Mouse (Mus musculus) telencephalon, adult 2 months (tissue): ENCODE results near the gene 7530416G11Rik.

ENCODE experiments used
- DNase-seq: peaks from one replicate; pipeline ENCODE4 v3.0.0-alpha.2; 2011; ENCODE audit warnings: low read depth, low spot score

7530416G11Rik gene

DNA sequence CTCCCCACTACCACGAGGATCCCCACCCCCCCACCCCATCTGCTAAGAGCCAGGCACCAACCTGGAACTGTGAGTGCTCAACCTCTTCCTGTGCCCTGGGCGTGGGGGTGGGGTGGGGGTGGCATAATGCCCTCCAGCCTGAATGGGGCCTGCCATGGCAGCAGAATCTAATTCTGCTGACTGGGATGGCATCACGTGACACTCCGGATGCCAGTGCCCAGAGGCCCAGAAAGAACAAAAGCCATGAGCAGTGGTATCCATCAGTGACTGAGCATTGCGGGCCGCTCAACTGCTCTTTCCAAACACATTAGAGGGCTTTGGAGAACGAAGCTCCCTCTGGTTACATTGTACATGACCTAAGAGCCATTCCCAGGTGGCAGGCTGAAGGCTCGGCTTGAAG, at the start of gene 7530416G11Rik:
Gene 7530416G11Rik, minus strand, starts transcription at position 101 of the 400 bp plus-strand sequence.
- no peak for DNase-seq

DNA sequence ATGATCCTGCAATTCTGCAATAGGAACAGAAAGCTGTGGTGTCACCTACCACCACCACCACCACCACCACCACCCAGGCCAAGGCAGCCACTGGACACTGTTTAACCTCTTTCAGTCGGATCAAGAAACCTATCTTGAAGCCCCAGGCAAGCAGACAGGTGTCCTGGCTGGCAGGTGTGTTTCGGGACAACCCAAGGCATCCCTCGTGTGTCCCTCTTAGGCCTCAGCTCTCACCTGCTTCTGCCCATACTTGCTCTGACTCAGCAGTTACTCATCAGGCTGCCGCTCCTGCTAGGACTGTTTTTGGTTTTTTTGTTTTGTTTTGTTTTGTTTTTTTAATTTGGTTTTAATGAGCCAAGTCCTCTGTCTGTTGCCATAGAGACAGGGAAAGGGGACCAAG, 43.5 kb upstream of the 7530416G11Rik start:
- no peak for DNase-seq

DNA sequence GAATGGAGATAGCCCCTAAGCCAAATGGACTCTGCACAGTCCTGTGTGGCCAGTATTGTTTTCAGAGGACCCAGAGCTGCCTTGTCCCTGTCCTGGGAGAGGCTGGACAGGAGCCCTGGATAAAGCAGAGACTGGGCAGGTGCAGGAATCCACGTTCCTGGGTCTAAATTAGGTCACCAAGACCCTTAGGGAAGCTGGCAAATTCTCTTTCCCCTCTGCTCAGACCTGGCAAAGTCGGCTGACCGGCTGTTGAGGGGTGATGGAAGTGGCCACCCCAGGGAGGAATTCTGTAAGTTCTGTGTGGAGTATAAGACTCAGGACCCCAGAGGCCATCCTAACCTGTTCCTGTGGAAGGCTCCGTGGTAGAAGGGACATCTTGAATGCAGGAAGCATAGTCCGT, 42.3 kb upstream of the 7530416G11Rik start:
- DNase-seq: no peak

DNA sequence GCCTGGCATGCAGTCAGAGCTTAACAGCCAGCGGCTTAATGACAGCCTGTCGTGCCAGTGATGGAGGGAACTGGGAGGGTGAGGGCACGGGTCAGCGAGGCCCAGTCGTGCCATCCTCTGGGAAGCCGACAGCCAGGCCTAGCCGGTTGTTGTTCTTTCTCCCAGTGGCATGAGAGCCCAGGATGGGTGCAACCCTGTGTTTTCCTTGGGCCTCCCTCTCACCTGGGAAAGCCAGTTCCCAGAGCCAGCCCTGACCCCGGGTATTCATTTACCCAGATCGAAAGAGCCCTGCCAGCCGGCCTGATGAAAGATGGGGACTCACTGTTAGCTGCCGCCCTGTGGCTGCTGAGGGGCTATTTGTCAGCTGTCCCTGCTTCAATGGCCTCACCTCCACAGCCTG, 35.1 kb upstream of the 7530416G11Rik start:
- DNase-seq: no peak

DNA sequence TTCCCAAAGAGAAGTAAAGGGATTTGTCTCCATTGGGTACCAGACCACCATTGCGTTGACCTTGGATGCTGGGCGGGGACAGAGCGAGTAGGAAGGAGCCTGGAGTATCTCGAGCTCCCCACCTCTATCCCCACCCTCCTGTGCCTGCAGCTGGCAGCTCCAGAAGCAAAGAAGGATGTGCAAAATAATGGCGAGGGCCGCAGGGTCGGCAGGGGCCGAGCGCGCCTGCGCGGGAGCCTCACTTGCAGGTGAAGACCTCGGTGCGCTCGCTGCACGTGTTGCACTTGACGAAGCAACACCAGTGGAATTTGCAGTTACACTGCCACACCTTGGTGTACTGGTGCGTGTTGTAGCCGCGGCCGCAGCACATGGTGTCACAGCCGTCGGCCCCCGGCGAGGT, 34.1 kb upstream of the 7530416G11Rik start:
- DNase-seq: no peak

DNA sequence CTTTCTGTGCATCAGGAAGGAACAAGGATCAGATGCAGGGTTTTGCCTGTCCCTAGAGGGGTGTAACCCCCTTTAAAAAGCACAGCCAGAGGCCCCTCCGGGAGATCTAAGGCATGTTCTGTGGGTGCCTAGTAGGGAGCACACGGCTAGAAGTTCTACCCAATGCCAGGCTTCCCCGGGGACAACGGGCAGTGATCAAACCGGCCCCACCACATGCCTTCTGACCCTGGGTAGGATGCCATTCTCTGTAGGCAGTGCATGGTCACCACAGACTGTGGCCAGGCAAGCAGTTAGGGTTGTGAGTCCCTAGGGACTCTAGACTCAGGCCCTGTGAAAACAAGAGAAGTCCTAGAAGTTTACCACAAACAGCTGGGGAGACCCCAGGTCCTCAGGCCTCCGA, 31.6 kb upstream of the 7530416G11Rik start:
- DNase-seq: no peak

DNA sequence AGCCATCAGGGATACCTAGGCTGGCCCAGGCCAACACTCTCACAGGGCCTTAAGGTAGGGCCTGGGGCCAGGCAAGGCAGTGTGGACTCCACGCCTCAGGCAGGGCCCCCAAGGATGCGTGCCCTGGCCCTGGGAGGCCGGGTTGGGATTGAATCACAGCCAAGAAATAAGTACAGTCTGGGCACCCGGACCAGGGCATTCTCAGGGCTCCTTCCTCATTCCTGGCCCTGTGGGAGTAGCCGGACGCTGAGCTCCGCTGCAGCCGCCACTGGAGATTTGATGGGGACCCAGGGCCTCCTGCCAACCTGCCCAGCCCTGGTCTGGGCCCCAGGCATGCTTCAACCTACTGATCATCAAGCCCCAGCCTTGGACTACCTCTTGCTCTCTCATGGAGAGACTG, 31.2 kb upstream of the 7530416G11Rik start:
- DNase-seq: no peak

DNA sequence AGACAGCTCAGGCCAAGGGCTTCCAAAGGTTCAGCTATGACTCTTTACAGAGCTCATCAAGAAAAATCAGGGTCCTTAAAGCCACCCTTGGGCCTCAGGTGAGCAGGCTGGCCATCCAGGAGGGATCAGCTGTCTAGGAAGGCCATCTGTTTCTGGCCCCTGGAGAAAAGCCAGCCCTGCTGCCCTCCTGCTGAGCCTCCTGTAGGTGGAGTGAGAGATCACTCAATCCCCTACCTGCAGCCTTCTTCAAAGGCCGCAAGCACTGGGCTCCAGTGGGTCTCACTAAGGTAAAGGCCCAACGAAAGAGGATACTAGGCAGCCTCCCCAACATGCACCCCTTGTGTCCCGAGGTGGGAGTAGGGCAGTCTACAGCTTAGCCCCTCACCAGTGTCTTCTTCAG, 29.0 kb upstream of the 7530416G11Rik start:
- DNase-seq: no peak

DNA sequence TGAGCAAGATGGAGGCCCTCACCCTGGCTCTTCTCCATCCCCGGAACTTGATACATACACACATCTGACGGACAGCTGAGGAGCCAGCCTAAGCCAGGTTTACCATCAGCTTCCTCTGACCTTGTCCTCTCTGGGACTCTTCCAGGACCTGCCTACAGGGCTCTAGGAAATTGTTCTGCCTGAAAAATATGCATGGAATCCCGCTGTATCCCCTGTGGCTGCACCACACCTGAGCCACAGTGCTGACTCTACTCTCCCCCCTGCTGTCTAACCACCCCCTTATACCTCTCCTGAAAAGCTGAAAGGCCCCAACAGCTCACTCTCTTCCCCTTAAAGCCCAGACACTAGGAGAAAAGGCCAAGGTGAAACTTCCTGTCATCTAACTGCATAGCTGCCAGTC, 26.9 kb upstream of the 7530416G11Rik start:
- no peak for DNase-seq

DNA sequence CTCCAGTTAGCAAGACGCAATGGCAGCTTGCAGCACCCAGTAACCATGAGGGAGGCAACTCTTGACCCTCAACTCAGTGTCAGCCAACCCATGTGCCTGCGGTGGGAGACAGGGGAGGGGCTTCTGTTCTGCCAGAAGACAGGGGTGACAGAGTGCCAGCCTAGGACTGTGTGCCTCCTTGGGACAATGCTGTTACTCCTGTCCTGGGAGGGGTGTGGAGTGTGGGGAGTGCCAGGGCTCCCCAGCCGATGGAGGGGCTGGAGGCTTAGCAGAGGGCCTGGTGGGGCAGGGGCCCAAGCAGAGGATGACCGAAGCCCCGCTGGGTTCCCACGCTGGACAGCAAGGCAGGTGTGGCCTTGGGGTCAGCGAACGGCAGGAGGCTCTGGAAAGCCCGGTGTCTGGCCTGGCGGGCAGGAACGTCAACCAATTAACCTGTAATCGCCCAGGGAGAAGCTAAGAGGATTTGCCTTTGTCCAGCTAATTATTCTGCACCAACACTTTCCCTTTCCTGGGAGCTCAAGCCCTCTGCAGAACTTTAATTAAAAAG, 21.4 kb upstream of the 7530416G11Rik start:
- no peak for DNase-seq

DNA sequence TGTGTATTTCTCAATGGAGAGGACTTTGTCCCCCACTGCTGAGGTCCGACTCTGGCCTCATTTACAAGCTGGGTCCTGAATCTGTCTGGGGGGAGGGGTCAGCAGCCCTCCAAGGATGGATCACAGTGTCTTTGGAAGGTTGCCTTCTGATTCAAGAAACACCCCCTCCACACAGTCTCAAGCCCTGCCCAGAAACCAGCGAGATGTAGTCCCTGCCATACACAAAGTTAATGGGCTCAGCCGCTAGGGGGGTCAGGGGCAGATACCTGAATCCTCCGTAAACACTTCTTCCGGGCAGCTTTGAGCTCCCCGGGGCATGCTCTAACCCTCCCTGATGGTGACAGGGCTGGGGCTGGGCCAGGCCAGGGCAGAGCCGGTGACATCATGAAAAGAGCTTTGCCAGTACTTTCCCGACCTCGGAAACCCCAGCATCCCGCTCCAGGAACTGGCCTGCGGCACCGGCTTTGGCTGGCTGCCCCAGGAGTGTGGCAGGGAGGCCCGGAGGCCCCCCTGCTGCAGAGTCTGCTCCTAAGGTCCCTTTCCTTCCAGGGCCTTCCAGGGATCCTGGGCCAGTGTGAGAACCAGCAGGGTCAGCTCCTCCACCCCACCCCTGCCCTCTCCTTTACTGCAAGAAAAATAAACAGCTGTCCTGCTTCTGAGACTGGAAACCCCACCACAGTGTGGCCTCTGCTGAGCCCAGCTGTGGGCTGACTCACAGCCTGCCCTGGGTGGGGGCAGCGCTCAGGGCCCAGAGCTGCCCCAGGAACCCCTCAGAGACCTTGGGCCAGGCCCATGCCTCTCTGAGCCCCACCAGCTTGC, 20.4 kb upstream of the 7530416G11Rik start:
- no peak for DNase-seq

DNA sequence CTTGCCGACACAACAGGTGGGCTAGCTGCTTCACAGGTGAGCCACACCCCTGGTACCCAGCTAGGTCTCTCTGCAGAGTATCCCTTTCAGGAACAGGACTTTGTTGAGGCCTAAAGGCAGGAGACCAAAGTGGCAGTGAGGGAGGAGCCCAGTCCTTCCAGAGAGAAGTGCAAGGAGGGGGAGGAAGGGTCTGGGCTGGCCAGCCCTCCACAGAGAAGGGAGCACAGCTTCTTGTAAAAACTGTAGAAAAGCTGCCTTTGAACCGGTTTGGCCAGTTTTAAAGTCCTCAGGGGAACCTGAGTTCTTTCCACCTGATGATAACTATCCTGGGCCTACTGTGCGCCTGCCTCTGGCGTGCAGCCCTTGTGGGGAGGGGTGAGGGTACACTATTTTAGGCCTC, 16.4 kb upstream of the 7530416G11Rik start:
- DNase-seq: no peak

DNA sequence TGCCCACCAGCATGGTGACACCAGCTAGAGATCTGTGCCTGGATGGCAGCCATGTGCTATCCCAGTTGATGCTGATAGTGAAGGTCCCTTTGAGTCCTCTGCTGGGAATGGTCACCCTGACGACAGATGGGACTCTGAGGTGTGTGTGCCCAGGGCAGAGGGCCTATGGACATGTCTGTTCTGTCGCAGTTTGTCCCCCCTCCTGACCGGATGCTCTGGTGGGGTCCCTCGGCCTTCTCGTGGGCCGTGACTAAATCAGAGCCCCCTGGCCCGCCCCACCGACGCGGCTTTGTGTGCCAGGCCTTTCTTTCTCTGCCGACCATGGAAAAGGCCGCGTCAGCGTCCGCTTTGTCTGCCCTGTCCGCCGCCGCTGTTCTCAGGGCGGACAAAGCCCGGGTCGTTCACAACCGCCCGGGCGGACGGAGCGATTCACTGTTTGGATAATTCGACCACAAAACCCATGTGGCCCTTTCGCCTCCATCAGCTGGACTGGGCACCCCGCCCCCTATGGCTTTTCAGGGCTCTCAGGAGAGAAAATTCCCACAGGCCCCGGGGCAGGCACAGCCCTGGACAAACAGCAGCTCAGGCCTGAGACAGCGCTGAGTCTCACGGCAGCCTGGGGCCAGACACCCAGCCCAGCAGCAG, 4.5 kb upstream of the 7530416G11Rik start:
- DNase-seq: no peak

DNA sequence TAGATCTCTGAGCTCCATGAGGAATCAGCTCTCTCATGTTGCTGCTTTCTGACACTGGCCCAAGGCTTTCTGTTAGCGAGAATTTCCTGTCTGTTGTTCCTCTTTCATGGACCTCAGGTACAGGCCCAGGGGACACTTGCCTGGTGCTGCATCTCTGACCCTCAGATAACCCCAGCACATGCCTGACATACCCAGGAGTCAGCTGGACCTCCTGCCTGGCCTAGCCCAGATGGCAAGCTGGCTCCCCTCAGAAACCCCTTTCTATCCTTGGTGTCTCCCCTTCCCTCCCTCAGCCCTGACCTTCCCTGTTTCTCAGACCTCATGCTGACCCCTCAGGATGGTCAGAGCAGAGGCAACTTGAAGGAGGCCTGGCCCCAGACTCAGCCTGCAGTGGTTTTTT, 3.7 kb upstream of the 7530416G11Rik start:
- no peak for DNase-seq

DNA sequence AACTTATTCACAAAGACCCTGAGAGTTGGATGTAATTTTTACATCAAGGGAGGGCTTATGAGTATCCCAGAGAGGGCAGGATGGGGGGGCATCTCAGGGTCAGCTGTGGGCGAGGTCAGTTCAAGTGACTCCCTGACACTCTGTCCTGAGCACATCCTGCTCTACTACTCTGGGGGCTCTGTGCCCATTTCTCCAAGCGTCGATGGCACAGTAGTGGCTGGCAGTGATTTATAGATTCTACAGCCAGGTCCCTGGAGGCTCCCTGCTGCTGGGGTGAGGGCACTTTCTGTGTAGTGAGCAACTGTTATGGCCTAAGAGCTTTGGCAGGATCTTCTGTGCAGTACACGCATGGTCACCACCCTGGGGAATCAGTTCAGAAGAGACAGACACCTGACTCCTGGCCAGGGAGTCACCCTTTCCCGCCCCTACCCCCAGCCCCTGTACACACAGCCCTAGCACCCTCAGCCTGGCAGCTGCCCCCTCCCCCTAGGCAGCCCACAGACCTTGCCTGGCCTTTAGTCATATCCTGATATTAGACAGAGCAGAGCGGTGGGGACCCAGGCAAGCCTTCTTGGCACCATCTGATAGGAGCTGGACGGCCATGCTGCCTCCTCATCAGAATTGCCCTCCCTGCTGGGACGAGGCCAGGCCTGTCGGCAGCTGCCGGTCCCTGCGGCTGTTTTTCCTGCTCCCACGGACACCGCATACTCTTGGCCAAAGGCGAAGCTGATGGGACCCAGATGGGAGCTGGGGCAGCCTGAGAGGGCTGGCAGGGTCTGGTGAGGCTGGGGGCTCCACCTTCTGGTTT, 2.3 kb upstream of the 7530416G11Rik start:
- DNase-seq: no peak

DNA sequence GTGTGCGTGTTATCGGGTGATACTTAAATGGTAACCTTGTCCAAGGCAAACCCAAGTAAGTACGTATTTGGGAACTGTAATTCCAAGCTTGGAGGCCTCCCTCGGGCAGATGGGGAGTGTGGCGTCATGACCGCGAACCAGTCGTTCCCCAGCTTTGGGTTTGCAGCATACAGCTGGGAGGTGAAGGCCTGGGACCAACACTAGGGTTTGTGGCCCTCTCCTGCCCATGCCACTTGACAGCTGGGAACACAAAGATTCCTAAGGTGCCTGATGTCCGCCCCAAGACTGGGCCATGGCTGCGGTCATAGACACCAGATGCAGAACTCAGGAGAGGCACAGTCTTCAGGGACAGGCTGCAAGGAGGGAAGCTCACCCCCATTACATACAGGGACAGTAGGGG, 2.8 kb downstream of the 7530416G11Rik start:
- no peak for DNase-seq

DNA sequence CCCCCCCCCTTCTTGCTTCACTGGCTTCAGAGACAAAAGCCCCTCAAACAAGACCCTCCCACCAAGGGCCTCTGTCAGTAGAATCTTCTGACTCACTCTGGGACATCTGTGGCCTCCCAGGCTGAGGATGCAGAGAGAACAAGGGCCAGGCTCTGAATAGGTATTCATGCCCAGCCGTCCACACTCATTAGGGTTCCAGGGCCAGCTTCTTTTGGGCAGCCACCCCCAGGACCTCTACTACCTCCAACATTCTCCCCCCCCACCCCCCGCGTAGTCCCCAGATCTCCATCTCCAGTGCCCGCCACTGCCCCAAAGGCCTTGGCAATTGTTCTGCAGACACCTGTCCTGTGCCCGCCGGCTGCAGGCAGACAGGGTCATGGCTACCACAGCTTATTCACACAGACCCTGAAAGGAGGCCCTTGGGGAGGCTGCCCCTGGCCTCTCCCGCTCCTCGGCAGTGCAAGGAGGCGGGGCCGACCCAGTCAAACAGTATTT, 5.0 kb downstream of the 7530416G11Rik start:
- DNase-seq: no peak

DNA sequence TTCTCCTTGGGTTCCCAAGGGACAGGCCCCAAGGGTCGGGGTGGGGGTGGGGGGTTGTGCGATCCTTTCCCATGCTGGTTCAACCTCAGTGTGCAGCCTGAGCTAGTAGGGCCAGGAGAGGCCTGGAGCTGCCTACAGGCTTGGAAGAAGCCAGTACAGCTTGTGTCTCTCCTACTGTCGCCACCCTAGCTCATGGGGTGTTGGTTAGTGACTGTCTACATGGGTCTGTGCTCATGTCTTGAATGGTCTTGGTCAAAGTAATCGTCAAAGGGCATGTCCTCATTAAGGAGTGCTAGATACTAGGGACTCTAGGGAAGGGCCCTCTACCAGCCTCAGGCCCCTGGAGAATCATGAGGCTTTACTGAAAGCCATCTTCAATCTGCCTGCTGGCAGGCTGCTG, 5.5 kb downstream of the 7530416G11Rik start:
- DNase-seq: no peak

DNA sequence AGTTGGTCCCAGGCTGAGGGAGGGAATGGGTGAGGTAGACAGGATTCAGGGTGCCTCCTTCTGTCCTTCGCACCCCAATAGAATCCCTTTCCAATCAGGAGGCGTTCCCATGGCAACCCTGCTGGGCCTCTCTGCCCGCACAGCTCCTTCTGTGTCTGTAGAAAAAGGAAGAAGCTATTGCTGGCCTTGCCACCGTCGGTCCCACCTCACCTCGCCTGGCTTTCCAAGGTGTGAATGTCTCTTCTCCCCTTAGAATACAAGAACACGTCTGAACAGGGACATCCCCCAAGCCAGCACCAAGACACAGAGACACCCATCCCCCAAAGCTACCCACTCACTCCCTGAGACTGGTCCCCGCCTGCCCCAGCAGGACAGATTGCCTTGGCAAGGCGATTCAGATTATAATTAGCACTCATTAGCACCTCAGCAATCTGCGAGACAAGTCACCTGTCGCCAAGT, 8.8 kb downstream of the 7530416G11Rik start:
- peak; percentile 86 for DNase-seq

DNA sequence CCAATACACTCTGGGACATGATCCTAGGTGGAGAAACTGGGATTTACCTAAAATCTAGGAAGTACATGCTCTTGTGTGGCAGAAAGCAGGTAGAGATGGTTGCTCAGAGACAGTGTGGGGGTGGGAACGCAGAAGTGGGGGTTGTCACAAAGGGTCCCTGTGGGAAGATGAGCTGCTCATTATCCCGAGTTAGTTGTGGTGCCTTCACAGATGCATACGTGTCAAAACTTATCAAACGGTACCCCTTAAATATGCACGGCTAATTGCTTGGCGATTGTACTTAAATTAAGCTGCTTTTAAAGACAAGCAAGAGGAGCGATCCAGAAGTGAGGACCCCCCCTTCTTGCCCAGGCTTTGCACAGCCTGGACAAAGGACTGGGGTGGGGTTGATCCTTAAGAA, 13.3 kb downstream of the 7530416G11Rik start:
- no peak for DNase-seq

DNA sequence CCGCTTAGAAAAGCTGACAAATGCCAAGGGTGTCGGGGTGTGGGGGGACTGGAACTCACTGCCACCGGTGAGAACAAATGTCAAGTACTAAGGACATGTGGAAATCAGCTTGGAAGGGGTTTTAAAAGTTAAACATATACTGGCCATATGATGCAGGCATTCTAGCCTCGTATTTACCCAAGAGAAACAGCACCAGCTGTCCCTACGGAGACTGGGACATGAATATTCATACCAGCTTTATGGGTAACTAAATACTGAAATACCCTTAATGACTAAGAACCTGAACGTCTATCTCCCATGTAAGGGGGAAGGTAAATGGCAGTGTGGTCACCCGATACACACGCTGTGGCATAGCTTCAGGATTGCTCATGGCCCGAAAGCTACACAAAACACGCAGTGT, 14.1 kb downstream of the 7530416G11Rik start:
- DNase-seq: no peak

DNA sequence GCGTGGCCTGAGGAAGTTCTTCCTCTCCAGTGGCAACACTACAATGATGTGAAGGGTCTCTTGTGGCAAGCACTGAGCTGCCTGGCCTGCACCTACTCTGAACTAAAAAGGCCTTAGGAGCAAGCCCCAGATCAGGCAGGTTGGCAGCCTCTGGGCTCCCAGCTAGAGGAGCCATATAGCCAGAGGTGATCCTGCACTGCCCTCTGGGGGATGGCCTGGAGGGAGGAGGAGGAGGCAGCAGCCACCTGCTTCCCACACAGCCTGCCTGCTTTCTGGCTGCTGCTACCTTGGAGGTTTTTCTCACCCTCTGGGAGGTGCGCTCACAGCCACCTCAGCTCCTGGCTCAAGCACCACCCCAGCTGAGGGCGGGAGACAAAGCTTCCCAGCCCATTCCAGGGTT, 22.4 kb downstream of the 7530416G11Rik start:
- no peak for DNase-seq
